Mouse (Mus musculus) limb, embryonic 14.5 days (tissue): ENCODE measurements around the gene 1700013G24Rik. TPM values are rescaled to one million over a fixed set of nuclear protein-coding genes. Genes with fewer than 3 reads are reported as not detected.
A peak's percentile ranks its signal among the peaks of the same experiment; 100 is the strongest.

Experiments
- ATAC-seq: fragments of 200-750 bp; cut with Nextera tagmentation; 2 replicates; pipeline ENCODE4 v1.8.0; 2017; ENCODE audit warnings: low read depth, moderate number of reproducible peaks, moderate TSS enrichment; ENCODE audit not compliant: low FRiP score
- DNase-seq: peaks from one replicate; pipeline ENCODE4 v3.0.0-alpha.2; 2015; ENCODE audit warnings: low spot score
- H3K27ac ChIP-seq: fragments of 300-500 bp; sonication (generic); replicated peaks from 2 replicates; pipeline ENCODE4 v1.5.1; 2014; ENCODE audit warnings: low read depth, mild to moderate bottlenecking, low read length, moderate library complexity, mixed read lengths
- H3K27me3 ChIP-seq: fragments of 300-500 bp; sonication (generic); 2 replicates; pipeline ENCODE4 v1.6.1; 2014; ENCODE audit warnings: low read length, mixed read lengths; ENCODE audit not compliant: control insufficient read depth, insufficient read depth
- H3K36me3 ChIP-seq: fragments of 300-500 bp; sonication (generic); 2 replicates; pipeline ENCODE4 v1.6.1; 2014; ENCODE audit warnings: mild to moderate bottlenecking, low read length, moderate library complexity, mixed read lengths; ENCODE audit not compliant: control insufficient read depth, insufficient read depth
- H3K4me1 ChIP-seq: fragments of 300-500 bp; sonication (generic); 2 replicates; pipeline ENCODE4 v1.6.1; 2014; ENCODE audit warnings: antibody characterized with exemption, low read length, mixed read lengths; ENCODE audit not compliant: control insufficient read depth, insufficient read depth
- H3K4me2 ChIP-seq: fragments of 300-500 bp; sonication (generic); replicated peaks from 2 replicates; pipeline ENCODE4 v1.6.1; 2014; ENCODE audit warnings: low read depth, mild to moderate bottlenecking, low read length, moderate library complexity; ENCODE audit not compliant: severe bottlenecking
- H3K4me3 ChIP-seq: fragments of 300-500 bp; sonication (generic); replicated peaks from 2 replicates; pipeline ENCODE4 v1.5.1; 2014; ENCODE audit warnings: low read length
- H3K9ac ChIP-seq: fragments of 300-500 bp; sonication (generic); 2 replicates; pipeline ENCODE4 v1.6.1; 2014; ENCODE audit warnings: mild to moderate bottlenecking, low read depth, low read length, moderate library complexity; ENCODE audit not compliant: severe bottlenecking
- H3K9me3 ChIP-seq: fragments of 300-500 bp; sonication (generic); 2 replicates; pipeline ENCODE4 v1.6.1; 2016; ENCODE audit warnings: low read length; ENCODE audit not compliant: control insufficient read depth
- POLR2A ChIP-seq: fragments of 200-500 bp; IDR thresholded peaks from 2 replicates; pipeline ENCODE4 v1.8.0; 2012; ENCODE audit warnings: inconsistent platforms, mild to moderate bottlenecking, moderate library complexity, borderline replicate concordance; ENCODE audit not compliant: insufficient read depth, insufficient read length; ENCODE audit errors: extremely low read depth
- WGBS: fragments of 180-500 bp; shearing (Covaris S2); extraction: QIAGEN DNeasy Blood & Tissue Kit; methylation state at CpG from one replicate; pipeline ENCODE4 v1.1.7; 2014; 5-methylcytosine and 5-hydroxymethylcytosine counted together
- polyA plus RNA-seq, 2 experiments: library from polyadenylated mRNA; depleted of rRNA in 1 of 2; stranded (reverse) in 1 of 2; unstranded in 1 of 2; fragments of >200 nt; fragmentation: Nextera tagmentation in 1 of 2; extraction: Ambion mirVana in 1 of 2; gene quantifications; 2 replicates each; pipeline versions ENCODE4 v1.2.1 to v1.2.3; 2012 to 2014

Gene 1700013G24Rik
- polyA plus RNA-seq, 2 experiments, result 0.23 to 0.30 TPM

DNA sequence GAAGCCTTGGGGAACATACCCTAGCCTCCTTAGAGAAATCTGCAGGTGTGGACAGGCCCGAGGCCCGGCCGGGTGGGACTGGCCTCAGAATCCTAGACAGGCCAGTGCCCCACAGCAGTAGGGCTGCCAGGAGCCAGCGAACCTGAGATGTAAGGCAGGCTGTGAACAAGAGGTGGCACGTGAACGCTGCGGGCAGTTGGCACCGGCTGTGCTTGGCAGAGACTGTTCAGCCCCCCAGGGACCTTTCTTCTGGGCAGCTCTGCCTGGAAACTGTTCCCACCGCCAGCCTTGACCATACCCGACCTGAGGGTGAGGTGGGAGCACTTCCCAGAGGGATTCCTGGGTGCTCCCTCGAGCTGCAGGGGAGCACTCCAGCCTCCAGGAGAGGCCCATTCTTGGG is 39.5 kb downstream of the 1700013G24Rik start:
- Histone ChIP-seq H3K9ac (no peak overlapping the region), H3K9me3 (no peaks in the 10 kb centered on the region), H3K27me3 (no peaks in the 10 kb centered on the region), H3K27ac (peak overlapping the region; percentile 46; the same call in 1 of the 2 replicates), H3K36me3 (0 out of 2 replicates have a peak, but pooled peaks cover 6% of the 10 kb centered on the region), H3K4me1 (peaks cover 54% of the 10 kb centered on the region), H3K4me2 (no peak overlapping the region), H3K4me3 (no peak overlapping the region)
- 65% methylated on average over 11 of the region's 11 CpGs for WGBS
- DNase-seq (no peak), ATAC-seq (no peak)
- TF ChIP-seq POLR2A, result no peak

DNA sequence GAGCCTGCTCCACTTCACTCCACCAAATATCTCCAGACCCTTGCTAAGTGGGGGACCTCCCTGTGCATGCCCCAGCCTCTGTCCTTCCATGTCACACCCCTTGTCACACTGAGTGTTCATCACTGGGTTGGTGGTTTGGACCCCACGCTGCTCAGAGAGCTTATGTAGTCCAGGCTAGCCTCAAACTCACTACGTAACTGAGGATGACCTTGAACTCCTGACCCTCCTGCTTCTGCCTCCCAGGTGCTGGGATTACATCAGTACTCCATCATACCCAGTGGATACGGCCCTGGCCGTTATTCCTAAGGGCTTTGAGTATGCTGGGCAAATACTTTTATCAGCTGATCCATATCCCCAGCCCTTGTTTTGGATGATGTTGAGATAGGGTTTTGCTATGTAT is 40.1 kb downstream of the 1700013G24Rik start:
- Histone ChIP-seq H3K9ac (no peak overlapping the region), H3K9me3 (no peaks in the 10 kb centered on the region), H3K4me1 (peaks cover 54% of the 10 kb centered on the region), H3K36me3 (0 out of 2 replicates have a peak, but pooled peaks cover 6% of the 10 kb centered on the region), H3K4me2 (no peak overlapping the region), H3K27ac (0 out of 2 replicates have a peak overlapping the region, but pooled peaks have one; percentile 8), H3K27me3 (no peaks in the 10 kb centered on the region), H3K4me3 (no peak overlapping the region)
- DNase-seq (no peak), ATAC-seq (no peak)
- TF ChIP-seq POLR2A, result no peak
- 89% methylated on average over 4 of the region's 4 CpGs for WGBS

- peaks cover 47% of the 10 kb centered on the region for H3K4me1 ChIP-seq
- no peaks in the 10 kb centered on the region for H3K9me3 ChIP-seq
- TF ChIP-seq POLR2A, result no peak
- ATAC-seq, result peak; percentile 65
- no peak for DNase-seq
- H3K9ac ChIP-seq, result peak overlapping the region; percentile 50
- peak overlapping the region; percentile 16 for H3K4me2 ChIP-seq
- H3K27ac ChIP-seq, result peak overlapping the region; percentile 86
- no peak overlapping the region for H3K4me3 ChIP-seq
- H3K27me3 ChIP-seq, result no peaks in the 10 kb centered on the region
- H3K36me3 ChIP-seq, result 0 out of 2 replicates have a peak, but pooled peaks cover 4% of the 10 kb centered on the region
- 10% methylated on average over 19 of the region's 19 CpGs for WGBS
Observed at GRCm38 (mm10) chr4:137494751-137495500, 41.8 kb downstream of the 1700013G24Rik start.

- H3K9me3 ChIP-seq, result no peaks in the 10 kb centered on the region
Observed at GRCm38 (mm10) chr4:137495501-137496100, 42.5 kb downstream of the 1700013G24Rik start.

DNA sequence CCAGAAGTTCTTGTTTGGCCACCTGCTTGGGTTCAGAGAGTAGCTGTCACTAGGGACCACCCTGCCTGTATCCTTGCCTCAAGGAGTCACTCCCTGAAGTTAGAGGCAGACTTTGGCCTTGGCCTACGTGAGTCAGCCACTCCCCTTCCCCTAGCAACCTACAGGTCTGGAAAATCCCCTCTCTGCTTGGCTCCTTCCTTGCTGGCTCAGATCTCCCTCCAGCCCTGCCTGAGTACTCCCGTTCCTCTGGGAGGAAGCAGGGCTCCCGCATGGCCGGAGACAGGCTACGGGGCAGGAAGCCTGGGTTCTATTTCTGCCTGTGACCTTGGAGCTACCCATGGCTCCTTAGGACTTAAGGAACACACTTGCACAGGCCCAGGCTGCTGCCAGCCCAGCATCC is 44.3 kb downstream of the 1700013G24Rik start:
- DNase-seq (no peak), ATAC-seq (no peak)
- Histone ChIP-seq H3K9ac (no peak overlapping the region), H3K27ac (peak overlapping the region; percentile 81), H3K36me3 (peaks cover 14% of the 10 kb centered on the region), H3K4me1 (peaks cover 43% of the 10 kb centered on the region), H3K27me3 (no peaks in the 10 kb centered on the region), H3K4me2 (no peak overlapping the region), H3K4me3 (no peak overlapping the region), H3K9me3 (no peaks in the 10 kb centered on the region)
- 51% methylated on average over 5 of the region's 5 CpGs for WGBS
- no peak for TF ChIP-seq POLR2A

More at GRCm38 (mm10) chr4:137495501-137496100, 42.5 kb downstream of the 1700013G24Rik start:
- peak overlapping the region; percentile 86 for H3K27ac ChIP-seq
- no peaks in the 10 kb centered on the region for H3K27me3 ChIP-seq
- no peak overlapping the region for H3K9ac ChIP-seq
- H3K36me3 ChIP-seq, result 0 out of 2 replicates have a peak, but pooled peaks cover 2% of the 10 kb centered on the region
- no peak for TF ChIP-seq POLR2A
- DNase-seq, result no peak
- 54% methylated on average over 6 of the region's 6 CpGs for WGBS
- no peak overlapping the region for H3K4me3 ChIP-seq
- H3K4me2 ChIP-seq, result no peak overlapping the region
- no peak for ATAC-seq
- peaks cover 43% of the 10 kb centered on the region for H3K4me1 ChIP-seq
